Mouse (Mus musculus): ENCODE measurements around the gene 4931429L15Rik.
A peak's percentile ranks its signal among the peaks of the same experiment; 100 is the strongest.

The 4931429L15Rik gene

DNA sequence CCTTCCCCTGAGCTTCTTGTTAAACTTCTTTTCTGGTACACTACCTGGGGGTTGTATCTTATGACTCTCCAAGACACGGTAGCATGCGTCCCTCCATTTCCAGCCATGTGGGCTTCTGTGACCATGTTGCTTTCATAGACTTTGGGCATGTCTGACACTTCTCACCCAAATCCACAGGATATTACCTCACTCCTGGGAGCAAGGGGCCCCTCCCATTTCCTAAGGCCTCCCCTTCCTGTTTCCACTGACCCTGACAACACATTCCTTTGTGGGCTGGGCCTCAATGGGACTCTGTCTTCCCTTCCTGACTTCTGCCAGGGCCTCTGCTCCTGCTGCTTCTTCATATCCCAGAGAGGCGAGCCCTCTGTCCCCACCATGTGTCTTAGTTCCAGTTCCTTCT is 62.2 kb downstream of the 4931429L15Rik start:
- peak; percentile 30 for DNase-seq

DNA sequence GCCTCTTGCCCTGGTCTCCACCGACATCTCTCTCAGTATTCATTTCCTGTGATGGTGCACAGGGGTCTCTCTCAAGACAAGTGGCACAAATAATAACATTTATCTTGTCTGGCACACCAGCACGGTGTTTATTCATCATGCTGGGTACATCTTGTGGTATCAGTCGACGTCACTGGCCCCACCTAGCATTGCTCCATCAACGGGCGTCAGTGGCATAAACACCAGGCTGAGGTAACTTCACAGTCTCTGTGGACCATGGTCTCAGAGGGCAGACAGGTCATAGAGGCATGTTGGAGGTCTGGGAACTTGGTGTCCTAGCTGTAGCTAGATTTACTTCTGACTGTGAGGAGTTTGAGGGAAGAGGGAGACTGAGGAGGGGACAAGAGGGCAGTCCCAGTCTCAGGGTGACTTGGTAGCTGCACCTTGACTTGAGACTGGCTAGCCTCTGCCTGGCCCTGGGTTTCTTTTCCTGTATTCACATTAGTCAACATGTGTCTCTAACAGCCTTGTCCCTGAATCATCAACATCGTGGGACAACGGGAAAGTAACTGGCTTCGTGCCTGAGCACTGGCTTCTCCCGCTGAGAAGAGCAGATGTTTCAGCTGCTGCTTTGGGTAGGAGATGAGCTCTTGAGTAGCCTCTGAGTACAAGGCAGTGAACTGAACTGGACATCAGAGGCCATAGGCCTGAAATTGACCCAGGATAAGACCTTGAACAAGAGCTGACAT is 63.0 kb downstream of the 4931429L15Rik start:
- peak; percentile 19 for DNase-seq

DNA sequence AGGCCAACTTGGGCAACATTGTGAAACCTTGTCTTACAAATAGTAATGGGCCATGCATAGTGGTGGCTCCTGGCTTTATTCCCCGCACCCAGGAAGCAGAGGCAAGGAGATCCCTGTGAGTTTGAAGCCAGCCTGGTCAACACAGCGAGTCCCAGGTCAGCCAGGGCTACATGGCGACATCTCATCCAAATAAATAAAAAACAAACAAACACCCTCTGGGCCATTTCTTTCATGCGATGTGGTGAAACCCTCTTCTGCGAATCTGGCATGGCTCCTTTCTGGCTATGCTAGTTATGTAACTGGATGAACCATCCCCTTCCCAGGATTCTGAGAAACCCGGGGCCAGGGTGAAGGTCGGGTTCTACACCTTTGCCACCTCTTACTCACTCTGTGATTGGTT is 63.6 kb downstream of the 4931429L15Rik start:
- no peak for DNase-seq

Data from lung, postnatal 36 days (tissue).